Mouse (Mus musculus) kidney, adult 8-10 months (tissue): ENCODE measurements around the gene S1pr4.

Experiments
- DNase-seq, 2 experiments: peaks; one replicate each; pipeline ENCODE4 v3.0.0; 2022

Gene S1pr4

GRCm38 (mm10) chr10:81493601-81494220, 6.2 kb downstream of the S1pr4 start:
- no peak for DNase-seq

DNA sequence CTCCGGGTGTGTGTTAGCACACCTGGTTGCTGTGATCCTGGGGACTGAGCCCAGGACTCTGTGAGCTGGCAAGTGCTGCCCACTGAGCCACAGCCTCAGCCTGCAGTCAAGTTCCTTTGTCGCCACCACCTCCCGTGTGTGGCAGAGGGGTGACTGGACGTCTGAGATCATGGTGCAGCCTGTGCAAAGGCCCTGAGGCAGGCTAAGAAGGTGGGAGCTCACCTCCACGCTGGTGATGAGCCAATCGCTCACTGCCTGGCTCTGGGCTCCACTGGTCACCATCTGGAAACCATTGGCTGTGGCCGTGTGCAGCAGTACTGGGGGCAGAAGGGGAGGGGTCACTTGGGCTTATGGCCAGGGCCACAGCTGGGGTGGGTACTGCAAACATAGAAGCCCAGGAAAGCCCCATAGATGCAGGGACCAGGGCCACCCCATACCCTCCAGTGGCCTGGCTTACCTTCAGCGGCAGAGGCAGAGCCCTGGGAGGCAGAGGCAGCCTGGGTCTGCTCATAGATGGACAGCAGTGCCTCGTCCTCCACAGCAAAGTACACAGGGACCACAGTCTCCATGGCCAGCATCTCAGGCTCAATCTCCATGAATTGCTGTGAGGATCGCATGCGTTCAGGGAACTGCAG, 7.2 kb downstream of the S1pr4 start:
- no peak for DNase-seq

- DNase-seq, result no peak
Observed at GRCm38 (mm10) chr10:81491018-81491417, 8.9 kb downstream of the S1pr4 start.

DNA sequence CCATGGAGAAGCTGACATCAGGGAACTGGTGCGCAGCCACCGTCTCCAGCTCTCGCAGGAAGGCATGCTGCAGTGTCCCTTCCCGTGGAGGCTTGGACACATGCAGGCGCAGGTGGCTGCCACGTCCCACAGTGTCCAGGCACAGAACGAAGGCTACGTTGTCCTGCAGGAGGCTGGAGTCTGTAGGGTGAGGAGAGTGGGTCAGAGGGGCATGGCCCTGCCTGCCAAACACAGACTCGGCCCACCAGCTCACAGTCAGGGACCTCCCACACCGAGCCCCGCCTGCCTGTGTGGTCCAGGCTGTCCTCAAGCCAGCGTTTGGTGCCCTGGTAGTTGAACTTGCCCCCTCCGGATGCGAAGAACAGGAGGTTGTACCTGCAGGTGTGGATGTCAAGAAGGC, 10.0 kb downstream of the S1pr4 start:
- no peak for DNase-seq

DNA sequence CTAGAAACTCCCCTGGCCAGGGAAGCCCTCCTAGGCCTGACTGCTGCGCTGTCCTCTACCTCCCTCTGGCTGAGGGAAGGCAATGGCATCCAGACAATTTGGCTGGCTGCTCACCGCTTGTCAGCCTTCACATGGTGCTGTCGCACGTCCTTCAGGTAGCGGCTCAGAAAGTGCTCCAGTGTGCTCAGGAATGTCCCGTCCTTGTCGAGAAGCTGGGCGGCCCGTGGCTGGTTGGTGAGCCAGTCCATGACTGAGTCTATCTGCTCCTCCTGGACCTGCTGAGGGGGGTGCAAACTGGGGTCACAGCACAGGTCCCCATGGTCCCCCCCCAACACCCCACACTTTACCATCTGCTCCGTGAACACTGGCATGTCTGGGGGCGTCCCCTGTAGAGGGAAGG, 11.9 kb downstream of the S1pr4 start:
- no peak for DNase-seq

DNA sequence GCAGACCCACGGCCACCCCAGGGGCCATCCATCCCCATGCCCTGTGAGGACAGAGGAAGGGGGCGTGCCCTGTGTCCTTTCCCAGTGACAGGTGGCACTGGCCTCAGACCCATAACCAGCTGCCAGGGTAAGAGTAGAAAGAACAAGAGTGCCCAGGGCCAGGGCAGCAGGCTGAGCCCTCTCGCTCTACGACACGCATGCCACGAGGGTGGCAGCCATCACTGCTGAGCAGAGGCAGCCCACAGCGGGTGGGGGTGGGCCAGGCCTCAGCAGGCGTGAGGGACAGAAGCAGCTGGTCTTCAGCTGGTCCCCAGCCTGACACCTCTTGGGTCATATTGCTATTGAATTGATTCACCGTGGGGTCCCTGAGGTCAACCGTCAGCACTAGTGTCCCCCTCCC, 13.4 kb downstream of the S1pr4 start:
- no peak for DNase-seq

- no peak for DNase-seq
Observed at GRCm38 (mm10) chr10:81485479-81486018, 14.4 kb downstream of the S1pr4 start.

DNA sequence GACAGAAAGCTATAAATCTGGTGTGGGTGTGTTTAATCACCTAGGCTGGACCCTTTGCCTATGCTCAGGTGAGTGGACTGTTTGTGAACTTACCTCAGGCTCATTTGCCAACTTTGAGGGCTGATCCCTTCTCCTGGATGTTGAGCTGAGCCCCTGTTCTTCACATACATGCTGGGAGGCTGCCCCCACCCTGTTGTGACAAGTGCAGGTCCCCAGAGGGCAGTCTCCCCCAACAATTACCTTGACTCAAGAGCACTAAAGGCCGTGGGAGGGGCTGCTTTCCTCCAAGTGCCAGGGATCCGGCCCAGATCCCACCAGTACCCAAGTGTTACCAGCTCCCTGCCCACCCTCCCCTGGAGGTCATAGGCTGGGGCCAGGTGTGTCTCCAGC, 14.9 kb downstream of the S1pr4 start:
- no peak for DNase-seq

DNA sequence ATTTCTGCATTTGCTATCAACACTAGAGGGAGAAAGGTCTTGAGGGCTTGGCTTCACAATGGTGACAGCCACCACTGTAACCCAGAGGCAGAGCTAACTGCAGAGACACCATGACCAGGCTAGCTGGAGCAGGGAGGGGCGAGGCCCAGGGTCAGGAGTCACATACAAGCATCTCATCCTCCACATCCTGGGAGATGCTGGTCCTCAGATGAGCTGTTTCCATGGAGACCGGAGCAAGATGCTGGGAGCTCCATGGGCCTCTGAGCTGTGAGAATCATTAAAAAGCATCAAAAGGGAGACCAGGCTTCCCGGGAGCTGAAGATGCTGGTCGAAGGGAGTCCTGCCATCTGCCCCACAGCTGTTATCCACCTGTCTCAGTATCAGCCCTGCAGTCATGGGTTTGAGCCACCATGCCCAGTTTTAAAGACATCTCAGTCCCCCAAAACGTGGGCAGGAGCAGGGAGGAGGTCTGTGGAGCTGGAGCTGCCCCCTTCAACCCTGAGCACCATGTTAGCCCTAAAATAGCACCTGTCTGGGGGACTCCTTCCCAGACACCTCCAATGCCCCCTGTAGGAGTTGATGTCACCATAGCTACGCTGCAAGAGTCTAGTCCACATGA, 15.4 kb downstream of the S1pr4 start:
- no peak for DNase-seq

- DNase-seq, result no peak
Observed at GRCm38 (mm10) chr10:81483983-81484382, 15.9 kb downstream of the S1pr4 start.

DNA sequence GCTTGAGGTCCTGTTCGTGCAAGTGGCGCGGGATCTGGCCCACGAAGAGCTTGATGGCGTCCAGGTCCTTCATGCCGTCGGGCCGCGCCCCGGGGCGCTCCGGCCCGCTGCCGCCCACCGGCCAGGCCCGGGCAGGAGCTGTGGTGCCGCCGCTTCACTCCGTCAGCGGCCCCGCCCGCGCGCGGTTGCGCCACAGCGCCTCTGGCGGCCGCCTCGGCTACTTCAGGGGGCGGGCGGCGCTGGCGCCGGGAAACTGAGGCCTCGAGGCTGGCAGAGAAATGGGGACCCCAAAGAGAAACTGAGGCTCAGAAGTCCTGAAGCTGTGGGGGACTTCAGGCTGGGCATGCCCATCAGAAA, 17.4 kb downstream of the S1pr4 start, which contains the start of gene Celf5:
Gene Celf5, minus strand, starts transcription at position 177 of the 357 bp plus-strand sequence.
- no peak for DNase-seq

DNA sequence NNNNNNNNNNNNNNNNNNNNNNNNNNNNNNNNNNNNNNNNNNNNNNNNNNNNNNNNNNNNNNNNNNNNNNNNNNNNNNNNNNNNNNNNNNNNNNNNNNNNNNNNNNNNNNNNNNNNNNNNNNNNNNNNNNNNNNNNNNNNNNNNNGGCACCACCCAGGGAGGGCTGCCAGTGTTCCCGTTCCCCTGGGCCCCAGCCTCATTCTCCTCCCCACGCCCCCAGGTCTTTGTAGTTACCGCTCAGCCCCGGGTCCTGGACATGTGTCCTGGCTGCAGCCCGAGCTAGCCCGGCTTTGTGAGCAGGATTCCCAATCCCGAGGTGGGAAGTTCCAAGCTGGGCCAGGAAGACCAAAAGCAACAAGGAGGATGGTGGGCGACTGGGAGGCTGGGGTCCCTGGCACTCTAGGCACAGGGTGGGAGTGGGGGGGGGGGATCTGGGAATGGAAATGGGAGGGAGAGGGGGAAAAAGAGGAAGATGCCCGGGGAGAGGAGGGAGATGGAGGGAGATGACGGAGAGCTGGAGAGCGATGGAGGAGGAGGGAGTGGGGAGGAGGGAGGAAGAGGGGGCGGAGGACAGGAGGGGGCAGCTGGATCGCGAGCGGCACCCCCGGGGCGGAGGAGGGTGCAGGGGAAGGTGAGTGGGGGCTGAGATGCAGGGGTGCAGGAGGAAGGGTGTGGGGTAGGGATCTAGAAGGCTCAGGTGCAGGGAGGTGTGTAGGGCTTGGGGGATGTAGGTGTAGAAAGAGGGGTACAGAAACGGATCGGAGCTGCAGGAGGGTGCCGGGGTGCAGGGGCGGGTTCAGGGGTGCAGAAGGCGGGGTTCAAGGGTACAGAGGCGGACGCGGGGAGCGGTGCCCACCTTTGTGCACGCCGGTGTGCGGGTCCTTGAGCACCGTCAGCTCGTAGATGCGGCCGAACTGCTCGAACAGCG, 18.1 kb downstream of the S1pr4 start:
- no peak for DNase-seq

GRCm38 (mm10) chr10:81474461-81474860, 25.5 kb downstream of the S1pr4 start:
- no peak for DNase-seq

GRCm38 (mm10) chr10:81473003-81473451, 26.9 kb downstream of the S1pr4 start:
- DNase-seq, result no peak

DNA sequence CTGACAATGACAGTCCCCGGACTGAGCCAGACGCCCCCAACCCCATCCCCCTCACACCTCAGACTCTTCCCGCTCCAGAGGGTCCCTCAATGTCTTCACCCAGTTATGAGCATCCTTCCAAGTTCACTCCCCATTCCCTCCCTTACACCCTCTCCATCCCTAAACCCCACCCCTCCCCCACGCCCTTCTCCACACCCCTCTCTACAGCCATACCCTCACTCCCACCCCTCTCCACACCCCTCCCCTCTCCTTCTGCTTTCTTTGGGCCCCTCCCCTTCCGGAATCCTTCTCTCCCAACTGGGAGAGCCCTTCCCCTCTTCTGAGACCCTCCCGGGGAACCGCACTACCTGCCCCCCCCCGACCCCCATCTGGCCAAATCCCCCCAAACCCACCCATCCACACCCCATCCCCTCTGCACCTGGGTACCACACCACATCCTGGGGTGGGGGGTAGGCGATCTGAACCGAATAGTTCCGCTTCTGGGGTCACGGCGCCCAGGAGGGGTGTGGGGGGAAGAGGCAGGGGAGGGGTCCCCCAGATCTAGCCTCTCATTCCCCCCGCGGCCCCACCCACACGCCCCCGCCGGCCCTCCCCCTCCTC, 27.4 kb downstream of the S1pr4 start:
- DNase-seq, result no peak

GRCm38 (mm10) chr10:81470454-81470853, 29.5 kb downstream of the S1pr4 start:
- DNase-seq, result no peak

GRCm38 (mm10) chr10:81469253-81469652, 30.7 kb downstream of the S1pr4 start:
- DNase-seq, result no peak

- DNase-seq, result no peak
Observed at GRCm38 (mm10) chr10:81467670-81468235, 32.2 kb downstream of the S1pr4 start.

DNA sequence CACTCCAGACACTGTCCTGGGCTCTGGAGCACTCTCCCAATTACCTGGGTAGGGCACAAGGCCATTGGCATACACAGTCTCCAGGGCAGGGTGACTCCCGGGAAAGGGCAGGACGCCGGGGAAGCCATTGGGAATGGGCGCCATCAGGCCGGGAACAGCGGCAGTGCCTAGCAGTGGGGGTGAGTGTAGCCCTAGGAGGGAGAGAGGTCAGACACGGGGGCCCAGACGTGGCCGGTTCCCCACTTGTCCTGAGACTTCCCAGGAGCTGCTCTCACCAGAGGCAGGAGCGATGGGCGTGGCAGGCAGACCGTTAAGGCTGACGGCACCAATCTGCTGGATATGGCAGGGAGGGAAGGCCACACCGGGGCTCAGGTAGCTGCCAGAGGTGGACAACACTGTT, 33.1 kb downstream of the S1pr4 start:
- DNase-seq, result no peak

- no peak for DNase-seq
Observed at GRCm38 (mm10) chr10:81466066-81466465, 33.9 kb downstream of the S1pr4 start.

DNA sequence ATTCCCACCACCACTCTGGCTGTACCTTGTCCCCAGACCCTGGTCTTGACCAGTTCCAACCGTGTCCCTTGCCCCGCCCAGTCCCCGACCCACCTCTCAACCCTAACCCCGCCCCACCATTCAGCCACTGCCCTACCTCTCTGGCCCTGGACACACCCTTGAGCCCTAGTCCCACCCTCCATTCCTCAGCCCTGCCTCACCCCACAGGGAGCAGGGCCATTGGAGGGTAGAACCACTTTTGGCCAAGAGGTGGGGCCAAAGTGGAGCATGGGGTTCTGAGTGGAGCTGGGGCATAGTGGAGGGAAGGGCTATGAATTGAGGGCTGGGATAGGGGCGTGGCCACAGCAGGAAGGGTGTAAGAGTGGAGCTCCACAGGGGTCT, 34.7 kb downstream of the S1pr4 start:
- no peak for DNase-seq
